In genomic region chr8:84783919-84784581, GRCm38 (mm10) we compare ENCODE assay signal across 8 mouse cellular contexts. TPM values are rescaled to one million over a fixed set of nuclear protein-coding genes. Genes with fewer than 3 reads are reported as not detected.
DNase-seq lines count a peak whose midpoint lies in the region; ATAC-seq and TF ChIP-seq lines count a peak whose summit lies in the region.

No protein-coding gene starts in this region.

- 5% methylated on average over 33 of the region's 33 CpGs for WGBS in forebrain, embryonic 15.5 days
- 20% methylated on average over 33 of the region's 33 CpGs for WGBS in small intestine, adult 2 months

- no peaks in the 10 kb centered on the region for H3K36me3 ChIP-seq in forebrain, embryonic 15.5 days
- no peaks in the 10 kb centered on the region for H3K36me3 ChIP-seq in small intestine, adult 2 months (ENCODE audit: control insufficient read depth, insufficient read depth, low read length)

- peaks cover 13% of the 10 kb centered on the region for H3K27me3 ChIP-seq in forebrain, embryonic 15.5 days
- H3K27me3 ChIP-seq in small intestine, adult 2 months (ENCODE audit: control insufficient read depth, insufficient read depth, low read length) = peaks cover 22% of the 10 kb centered on the region

- DNase-seq in gastrocnemius, postnatal 10 days = peak; percentile 63
- DNase-seq in gastrocnemius, adult 18-20 months (ENCODE audit: low spot score) = no peak
- DNase-seq in NIH3T3 (ENCODE audit: low read depth) = peak; percentile 52
- DNase-seq in kidney, postnatal 4 days = peak; percentile 60 to 71
- DNase-seq in thymus, adult 18-20 months = no peak
- no peak for DNase-seq in left cerebral cortex, postnatal 36 days (ENCODE audit: low spot score in 2 of 2)

- peaks cover 95% of the 10 kb centered on the region for H3K4me1 ChIP-seq in forebrain, embryonic 15.5 days
- peaks cover 24% of the 10 kb centered on the region for H3K4me1 ChIP-seq in small intestine, adult 2 months (ENCODE audit: control insufficient read depth, insufficient read depth, insufficient read length, low read length)

- H3K9me3 ChIP-seq in forebrain, embryonic 15.5 days = no peaks in the 10 kb centered on the region

- H3K4me3 ChIP-seq in forebrain, embryonic 15.5 days = peak overlapping the region; percentile 32
- peak overlapping the region; percentile 40 for H3K4me3 ChIP-seq in small intestine, adult 2 months (ENCODE audit: low read depth, low read length)

- peak overlapping the region; percentile 59 for H3K4me2 ChIP-seq in forebrain, embryonic 15.5 days (replicated peaks)

- ATAC-seq in forebrain, embryonic 15.5 days (replicated peaks) = no peak

- peak overlapping the region; percentile 97 for H3K27ac ChIP-seq in forebrain, embryonic 15.5 days (replicated peaks)
- no peak overlapping the region for H3K27ac ChIP-seq in small intestine, adult 2 months (ENCODE audit: insufficient read depth, low read depth, low read length)

- peak overlapping the region; percentile 65 for H3K9ac ChIP-seq in forebrain, embryonic 15.5 days (replicated peaks)

- no peak for TF ChIP-seq CTCF in small intestine, adult 2 months (IDR thresholded peaks at IDR 0.05; ENCODE audit: extremely low read depth, insufficient read length, insufficient replicate concordance, low read depth, low read length)

- no peak for TF ChIP-seq POLR2A in small intestine, adult 2 months (IDR thresholded peaks at IDR 0.05; ENCODE audit: low read depth, low read length)

- intact Hi-C loops in left cerebral cortex, postnatal 36 days (cut with DNase I) = no loop called here

RNA-seq across cellular contexts. Expression of gene Nfix, which starts 16.1 kb away (rescaled TPM):
- total RNA-seq in gastrocnemius, postnatal 10 days (2021) = 100 to 1,000 TPM; 598 to 734 TPM
- 100 to 1,000 TPM; 481 to 528 TPM for total RNA-seq in gastrocnemius, adult 18-20 months (2021)
- polyA plus RNA-seq in forebrain, embryonic 15.5 days (2015; fragmentation: Nextera tagmentation; extraction: Ambion mirVana) = 413 and 445 TPM in 2 replicates
- polyA plus RNA-seq in small intestine, adult 2 months (2012; rRNA removed) = 22.3 and 26.1 TPM in 2 replicates
- total RNA-seq in left cerebral cortex, postnatal 36 days (2021) = 100 to 1,000 TPM; 303 to 353 TPM

RNA-seq across cellular contexts. Expression of gene Dand5, which starts 38.6 kb away (rescaled TPM):
- total RNA-seq in gastrocnemius, postnatal 10 days (2021) = 1 to 10 TPM; 5.8 to 7.3 TPM
- 10 to 100 TPM; 12.8 to 12.9 TPM for total RNA-seq in gastrocnemius, adult 18-20 months (2021)
- 8.1 and 8.9 TPM in 2 replicates for polyA plus RNA-seq in forebrain, embryonic 15.5 days (2015; fragmentation: Nextera tagmentation; extraction: Ambion mirVana)
- polyA plus RNA-seq in small intestine, adult 2 months (2012; rRNA removed) = 0.98 and 2.1 TPM in 2 replicates
- 10 to 100 TPM; 10.3 to 10.9 TPM for total RNA-seq in left cerebral cortex, postnatal 36 days (2021)

RNA-seq across cellular contexts. Expression of gene Gadd45gip1, which starts 47.3 kb away (rescaled TPM):
- 10 to 100 TPM; 30.3 to 33.4 TPM for total RNA-seq in gastrocnemius, postnatal 10 days (2021)
- 10 to 100 TPM; 22.9 to 24.2 TPM for total RNA-seq in gastrocnemius, adult 18-20 months (2021)
- 36.3 and 39.9 TPM in 2 replicates for polyA plus RNA-seq in forebrain, embryonic 15.5 days (2015; fragmentation: Nextera tagmentation; extraction: Ambion mirVana)
- polyA plus RNA-seq in small intestine, adult 2 months (2012; rRNA removed) = 50.5 and 64.1 TPM in 2 replicates
- total RNA-seq in left cerebral cortex, postnatal 36 days (2021) = 10 to 100 TPM; 26.3 to 26.9 TPM

RNA-seq across cellular contexts. Expression of gene Rad23a, which starts 56.4 kb away (rescaled TPM):
- 100 to 1,000 TPM; 124 to 130 TPM for total RNA-seq in gastrocnemius, postnatal 10 days (2021)
- 100 to 1,000 TPM; 171 to 176 TPM for total RNA-seq in gastrocnemius, adult 18-20 months (2021)
- 82.1 and 85.1 TPM in 2 replicates for polyA plus RNA-seq in forebrain, embryonic 15.5 days (2015; fragmentation: Nextera tagmentation; extraction: Ambion mirVana)
- 26.4 and 47.5 TPM in 2 replicates for polyA plus RNA-seq in small intestine, adult 2 months (2012; rRNA removed)
- 10 to 100 TPM; 77.9 to 78.8 TPM for total RNA-seq in left cerebral cortex, postnatal 36 days (2021)

Comparison
In these comparisons a context has a peak if more than half of its experiments do, and no peak if none do; other contexts are left out.
1. DNase-seq: peak in gastrocnemius, postnatal 10 days (single experiment), NIH3T3 (single experiment) and kidney, postnatal 4 days (2 of 2); none in gastrocnemius, adult 18-20 months (single experiment), thymus, adult 18-20 months (0 of 2) and left cerebral cortex, postnatal 36 days (0 of 2).